Mouse (Mus musculus) myocyte (in vitro differentiated cells): ENCODE data around the gene Gpatch1. TPM values are rescaled to one million over a fixed set of nuclear protein-coding genes. Genes with fewer than 3 reads are reported as not detected.

Experiments used
- H3K27me3 ChIP-seq: one replicate; pipeline ENCODE4 v1.6.1; 2011; ENCODE audit not compliant: control insufficient read depth, insufficient read depth, insufficient read length
- H3K36me3 ChIP-seq: one replicate; pipeline ENCODE4 v1.6.1; 2011; ENCODE audit not compliant: control insufficient read depth, insufficient read depth
- H3K4me2 ChIP-seq: one replicate; pipeline ENCODE4 v1.6.1; 2011; ENCODE audit warnings: low read depth, control low read depth
- H3K4me3 ChIP-seq: one replicate; pipeline ENCODE4 v1.5.1; 2011; ENCODE audit warnings: mild to moderate bottlenecking, control low read depth, moderate library complexity
- H3K79me2 ChIP-seq: one replicate; pipeline ENCODE4 v1.6.1; 2011; ENCODE audit not compliant: control insufficient read depth, insufficient read depth
- H3ac ChIP-seq: one replicate; pipeline ENCODE4 v1.6.1; 2011; ENCODE audit not compliant: control insufficient read depth, insufficient read length
- CEBPB ChIP-seq: IDR thresholded peaks from 2 replicates; pipeline ENCODE4 v1.6.1; 2011; ENCODE audit warnings: mild to moderate bottlenecking, moderate library complexity; ENCODE audit not compliant: poor library complexity, insufficient read depth, severe bottlenecking
- E2F4 ChIP-seq: IDR thresholded peaks from one replicate; pipeline ENCODE4 v1.6.1; 2011; ENCODE audit warnings: mild to moderate bottlenecking, control low read depth, moderate library complexity; ENCODE audit not compliant: insufficient read depth
- MAX ChIP-seq: IDR thresholded peaks from one replicate; pipeline ENCODE4 v1.6.1; 2011; ENCODE audit warnings: low read depth, mild to moderate bottlenecking, control low read depth
- MYOD1 ChIP-seq, 3 experiments: IDR thresholded peaks; one replicate each; pipeline ENCODE4 v1.6.1; 2011; ENCODE audit warnings: control low read depth in 2 of 3, low read depth in 2 of 3, mild to moderate bottlenecking in 2 of 3, moderate library complexity in 1 of 3; ENCODE audit not compliant: insufficient read length in 2 of 3, control insufficient read depth in 1 of 3
- MYOG ChIP-seq, 3 experiments: IDR thresholded peaks; one replicate each; pipeline ENCODE4 v1.6.1; 2011; ENCODE audit warnings: control low read depth in 2 of 3, low read depth in 2 of 3, mild to moderate bottlenecking in 2 of 3; ENCODE audit not compliant: insufficient read length in 2 of 3, control insufficient read depth in 1 of 3, insufficient read depth in 1 of 3
- POLR2A ChIP-seq: IDR thresholded peaks from one replicate; pipeline ENCODE4 v1.6.1; 2011; ENCODE audit warnings: low read depth, mild to moderate bottlenecking, control low read depth, moderate library complexity; ENCODE audit not compliant: insufficient read length
- POLR2AphosphoS2 ChIP-seq: IDR thresholded peaks from one replicate; pipeline ENCODE4 v1.6.1; 2011; ENCODE audit warnings: low read depth, control low read depth; ENCODE audit not compliant: insufficient read length
- REST ChIP-seq: IDR thresholded peaks from one replicate; pipeline ENCODE4 v1.6.1; 2011; ENCODE audit warnings: mild to moderate bottlenecking, control low read depth, moderate library complexity; ENCODE audit not compliant: insufficient read depth, insufficient read length
- SRF ChIP-seq: IDR thresholded peaks from one replicate; pipeline ENCODE4 v1.6.1; 2011; ENCODE audit warnings: low read depth; ENCODE audit not compliant: control insufficient read depth, insufficient read length
- TCF12 ChIP-seq: IDR thresholded peaks from one replicate; pipeline ENCODE4 v1.6.1; 2011; ENCODE audit warnings: mild to moderate bottlenecking, control low read depth; ENCODE audit not compliant: poor library complexity, insufficient read depth, severe bottlenecking
- TCF3 ChIP-seq: IDR thresholded peaks from one replicate; pipeline ENCODE4 v1.6.1; 2011; ENCODE audit warnings: low read depth, control low read depth; ENCODE audit not compliant: insufficient read length
- USF1 ChIP-seq: IDR thresholded peaks from one replicate; pipeline ENCODE4 v1.6.1; 2011; ENCODE audit warnings: low read depth, mild to moderate bottlenecking, control low read depth, moderate library complexity
- polyA plus RNA-seq: library from polyadenylated mRNA; unstranded; fragments of >200 nt; fragmentation: generic; extraction: Trizol; gene quantifications from one replicate; pipeline ENCODE4 v1.2.1, GENCODE M21; 2012; ENCODE audit warnings: missing spikeins

The Gpatch1 gene
- polyA plus RNA-seq = 4.8 TPM

GRCm38 (mm10) chr7:35317729-35318609 lies at the start of gene Gpatch1:
Gpatch1 (minus strand) TSS chr7:35318440.
- peak within 1 kb of the TSS; percentile 15 for H3ac ChIP-seq
- H3K79me2 ChIP-seq = peaks cover 9% of the 10 kb centered on the region
- TF ChIP-seq MAX = no peak
- TF ChIP-seq MYOG (IDR thresholded peaks at IDR 0.05; ENCODE audit: control insufficient read depth in 1 of 3, insufficient read depth in 1 of 3, insufficient read length in 2 of 3, low read depth in 2 of 3) = no peak
- TF ChIP-seq POLR2AphosphoS2 = peak; percentile 51
- peak; percentile 78 for TF ChIP-seq POLR2A
- peak within 1 kb of the TSS; percentile 51 for H3K4me3 ChIP-seq
- no peaks in the 10 kb centered on the region for H3K36me3 ChIP-seq
- H3K27me3 ChIP-seq = no peaks in the 10 kb centered on the region
- peak within 1 kb of the TSS; percentile 81 for H3K4me2 ChIP-seq

GRCm38 (mm10) chr7:35365161-35365910 lies 47.1 kb upstream of the Gpatch1 start:
- Histone ChIP-seq H3ac (no peak overlapping the region), H3K36me3 (no peaks in the 10 kb centered on the region), H3K4me3 (no peak overlapping the region), H3K79me2 (no peaks in the 10 kb centered on the region), H3K4me2 (no peak overlapping the region), H3K27me3 (no peaks in the 10 kb centered on the region)
- no peak for TF ChIP-seq MYOG (IDR thresholded peaks at IDR 0.05; ENCODE audit: control insufficient read depth in 1 of 3, insufficient read depth in 1 of 3, insufficient read length in 2 of 3, low read depth in 2 of 3)
- no peak for TF ChIP-seq CEBPB
- TF ChIP-seq TCF3 = no peak

GRCm38 (mm10) chr7:35362868-35363267 lies 44.6 kb upstream of the Gpatch1 start:
- Histone ChIP-seq H3K4me3 (no peak overlapping the region), H3K79me2 (no peaks in the 10 kb centered on the region), H3K27me3 (no peaks in the 10 kb centered on the region), H3K36me3 (no peaks in the 10 kb centered on the region), H3K4me2 (no peak overlapping the region), H3ac (no peak overlapping the region)
- TF ChIP-seq POLR2A (no peak), TCF3 (no peak), MYOD1 (IDR thresholded peaks at IDR 0.05; ENCODE audit: control insufficient read depth in 1 of 3, insufficient read length in 2 of 3, low read depth in 2 of 3) (no peak), MAX (no peak), E2F4 (no peak), REST (no peak), POLR2AphosphoS2 (no peak), USF1 (no peak), SRF (no peak), CEBPB (no peak)

GRCm38 (mm10) chr7:35362253-35362652 lies 44.0 kb upstream of the Gpatch1 start:
- no peak overlapping the region for H3K4me3 ChIP-seq
- H3ac ChIP-seq = no peak overlapping the region
- TF ChIP-seq E2F4 = no peak
- no peaks in the 10 kb centered on the region for H3K36me3 ChIP-seq
- no peaks in the 10 kb centered on the region for H3K79me2 ChIP-seq
- no peak overlapping the region for H3K4me2 ChIP-seq
- H3K27me3 ChIP-seq = no peaks in the 10 kb centered on the region

GRCm38 (mm10) chr7:35357621-35358020 lies 39.4 kb upstream of the Gpatch1 start:
- H3ac ChIP-seq = no peak overlapping the region
- H3K27me3 ChIP-seq = no peaks in the 10 kb centered on the region
- no peak overlapping the region for H3K4me3 ChIP-seq
- no peaks in the 10 kb centered on the region for H3K79me2 ChIP-seq
- H3K4me2 ChIP-seq = no peak overlapping the region
- no peak for TF ChIP-seq USF1
- H3K36me3 ChIP-seq = no peaks in the 10 kb centered on the region

GRCm38 (mm10) chr7:35355303-35355872 lies 37.1 kb upstream of the Gpatch1 start:
- H3ac ChIP-seq = no peak overlapping the region
- H3K36me3 ChIP-seq = no peaks in the 10 kb centered on the region
- TF ChIP-seq E2F4 (no peak), MYOD1 (IDR thresholded peaks at IDR 0.05; ENCODE audit: control insufficient read depth in 1 of 3, insufficient read length in 2 of 3, low read depth in 2 of 3) (no peak), USF1 (no peak), POLR2A (no peak), MYOG (IDR thresholded peaks at IDR 0.05; ENCODE audit: control insufficient read depth in 1 of 3, insufficient read depth in 1 of 3, insufficient read length in 2 of 3, low read depth in 2 of 3) (no peak), TCF3 (no peak), TCF12 (no peak), CEBPB (no peak), POLR2AphosphoS2 (no peak), MAX (no peak), SRF (no peak), REST (no peak)
- H3K4me3 ChIP-seq = no peak overlapping the region
- H3K79me2 ChIP-seq = no peaks in the 10 kb centered on the region
- H3K4me2 ChIP-seq = no peak overlapping the region
- no peaks in the 10 kb centered on the region for H3K27me3 ChIP-seq
